Comparison of ENCODE assay signal across 9 mouse cellular contexts in genomic region chr15:25805336-25806110, GRCm38 (mm10). TPM values are rescaled to one million over a fixed set of nuclear protein-coding genes. Genes with fewer than 3 reads are reported as not detected.
DNase-seq lines count a peak whose midpoint lies in the region; ATAC-seq and TF ChIP-seq lines count a peak whose summit lies in the region.
"Had no signal": no experiment of that assay in that cellular context is flagged by ENCODE, and none has a peak within 500 bp of the region (broad histone marks: within the 10 kb centered on the region; RNA-seq: fewer than 3 reads in every experiment).

No protein-coding gene starts in this region.

- H3K36me3 ChIP-seq in C2C12 (ENCODE audit: control insufficient read depth, insufficient read depth), result peaks cover 99% of the 10 kb centered on the region
- peaks cover 89% of the 10 kb centered on the region for H3K36me3 ChIP-seq in kidney, embryonic 16.5 days (ENCODE audit: insufficient read depth, low read length)
- peaks cover 39% of the 10 kb centered on the region for H3K36me3 ChIP-seq in liver, embryonic 13.5 days
- H3K36me3 ChIP-seq in stomach, embryonic 15.5 days, result peaks cover 65% of the 10 kb centered on the region

- no peaks in the 10 kb centered on the region for H3K27me3 ChIP-seq in C2C12 (ENCODE audit: control insufficient read depth, insufficient read depth, insufficient read length)
- H3K27me3 ChIP-seq in kidney, embryonic 16.5 days (ENCODE audit: insufficient read depth, low read length), result no peaks in the 10 kb centered on the region
- no peaks in the 10 kb centered on the region for H3K27me3 ChIP-seq in liver, embryonic 13.5 days
- H3K27me3 ChIP-seq in stomach, embryonic 15.5 days (replicated peaks), result no peaks in the 10 kb centered on the region
- H3K27me3 ChIP-seq: embryonic facial prominence, embryonic 12.5 days had no signal

- H3K27ac ChIP-seq in kidney, embryonic 16.5 days (ENCODE audit: low read length), result no peak overlapping the region
- H3K27ac ChIP-seq in liver, embryonic 13.5 days, result no peak overlapping the region
- no peak overlapping the region for H3K27ac ChIP-seq in stomach, embryonic 15.5 days
- H3K27ac ChIP-seq: embryonic facial prominence, embryonic 12.5 days had no signal

- WGBS in kidney, embryonic 16.5 days, result 80% methylated on average over 21 of the region's 21 CpGs
- WGBS in liver, embryonic 13.5 days (ENCODE audit: insufficient replicate concordance), result 71% methylated on average over 21 of the region's 21 CpGs
- WGBS in stomach, embryonic 15.5 days, result 80% methylated on average over 21 of the region's 21 CpGs

- peaks cover 2% of the 10 kb centered on the region; the same call in 1 of the 2 replicates for H3K4me1 ChIP-seq in kidney, embryonic 16.5 days (ENCODE audit: insufficient read depth, low read length)
- H3K4me1 ChIP-seq in liver, embryonic 13.5 days (replicated peaks), result no peaks in the 10 kb centered on the region
- no peaks in the 10 kb centered on the region for H3K4me1 ChIP-seq in stomach, embryonic 15.5 days
- H3K4me1 ChIP-seq: embryonic facial prominence, embryonic 12.5 days had no signal

- H3K4me2 ChIP-seq in kidney, embryonic 16.5 days (replicated peaks; ENCODE audit: low read depth, low read length), result no peak overlapping the region
- H3K4me2 ChIP-seq in liver, embryonic 13.5 days, result no peak overlapping the region
- H3K4me2 ChIP-seq in stomach, embryonic 15.5 days, result no peak overlapping the region
- H3K4me2 ChIP-seq: embryonic facial prominence, embryonic 12.5 days had no signal

- no peaks in the 10 kb centered on the region for H3K9me3 ChIP-seq in kidney, embryonic 16.5 days (ENCODE audit: low read length)
- no peaks in the 10 kb centered on the region for H3K9me3 ChIP-seq in liver, embryonic 13.5 days (replicated peaks)
- no peaks in the 10 kb centered on the region for H3K9me3 ChIP-seq in stomach, embryonic 15.5 days
- H3K9me3 ChIP-seq: embryonic facial prominence, embryonic 12.5 days had no signal

- no peak overlapping the region for H3K4me3 ChIP-seq in C2C12 (ENCODE audit: insufficient read depth, poor library complexity, severe bottlenecking)
- H3K4me3 ChIP-seq in kidney, embryonic 16.5 days (ENCODE audit: low read length), result no peak overlapping the region
- H3K4me3 ChIP-seq in liver, embryonic 13.5 days (replicated peaks), result no peak overlapping the region
- H3K4me3 ChIP-seq in stomach, embryonic 15.5 days (replicated peaks), result no peak overlapping the region
- H3K4me3 ChIP-seq: embryonic facial prominence, embryonic 12.5 days had no signal

- peak; percentile 94 for TF ChIP-seq CTCF in C2C12 (IDR thresholded peaks at IDR 0.05; ENCODE audit: control insufficient read depth, insufficient read depth, insufficient read length)

- H3K79me2 ChIP-seq in C2C12 (ENCODE audit: control insufficient read depth, insufficient read depth), result peaks cover 5% of the 10 kb centered on the region

- H3ac ChIP-seq in C2C12 (ENCODE audit: control insufficient read depth, insufficient read length, low read depth), result no peak overlapping the region

- peak; percentile 7; the same call in 1 of the 2 replicates for ATAC-seq in kidney, embryonic 16.5 days (ENCODE audit: low FRiP score, low TSS enrichment)
- no peak; the same call in 1 of the 2 replicates for ATAC-seq in liver, embryonic 13.5 days (ENCODE audit: low read depth)
- ATAC-seq in stomach, embryonic 15.5 days (ENCODE audit: insufficient read depth, low FRiP score, low read depth), result peak; percentile 45

- H3K9ac ChIP-seq in kidney, embryonic 16.5 days (replicated peaks; ENCODE audit: low read length), result no peak overlapping the region
- H3K9ac ChIP-seq in liver, embryonic 13.5 days, result no peak overlapping the region
- H3K9ac ChIP-seq in stomach, embryonic 15.5 days, result no peak overlapping the region
- H3K9ac ChIP-seq: embryonic facial prominence, embryonic 12.5 days had no signal

- DNase-seq in adrenal gland, adult 2 months, result peak; percentile 72
- DNase-seq in embryo, embryonic 11 days, result peak; percentile 70
- peak; percentile 53 for DNase-seq in heart, adult 8-10 months (ENCODE audit: low spot score)
- peak; percentile 17 for DNase-seq in liver, embryonic 13.5 days
- peak; percentile 46 to 71 for DNase-seq in natural killer cell, adult 2 months (ENCODE audit: low spot score in 2 of 2)

- H3K79me3 ChIP-seq in C2C12 (ENCODE audit: low read depth), result no peaks in the 10 kb centered on the region

TF ChIP-seq in C2C12, 6 proteins besides CTCF, POLR2A, EP300 and RAD21:
- TF ChIP-seq CEBPB (IDR thresholded peaks at IDR 0.05; ENCODE audit: low read depth) (no peak), MYOG (IDR thresholded peaks at IDR 0.05; ENCODE audit: control insufficient read depth, extremely low read depth, insufficient read length) (no peak)

RNA-seq across cellular contexts. Expression of gene Retreg1, which starts 37.5 kb away (rescaled TPM):
- 32.8 TPM for polyA plus RNA-seq in C2C12 (2012; fragmentation: generic; extraction: Trizol)
- 10 to 100 TPM; 31.1 to 40.7 TPM for total RNA-seq in adrenal gland, adult 2 months (2021)
- polyA plus RNA-seq in adrenal gland, adult 2 months (2012; rRNA removed), result 8.9 and 16.4 TPM in 2 replicates
- 100 to 1,000 TPM; 197 to 344 (median 283) TPM for total RNA-seq in heart, adult 8-10 months (2022)
- polyA plus RNA-seq in kidney, embryonic 16.5 days (2015; fragmentation: Nextera tagmentation; extraction: Ambion mirVana), result 21.5 and 22.0 TPM in 2 replicates
- 1.4 and 2.6 TPM in 2 replicates for polyA plus RNA-seq in liver, embryonic 13.5 days (2015; fragmentation: Nextera tagmentation; extraction: Ambion mirVana)
- 13.7 and 17.0 TPM in 2 replicates for polyA plus RNA-seq in stomach, embryonic 15.5 days (2015; fragmentation: Nextera tagmentation; extraction: Ambion mirVana)

Comparison
In these comparisons a context has a peak if more than half of its experiments do, and no peak if none do; other contexts are left out.
1. DNase-seq: peak in every context shown above with its lines; median percentile 72 in adrenal gland, adult 2 months; 70 in embryo, embryonic 11 days; 58 in natural killer cell, adult 2 months; 53 in heart, adult 8-10 months; 17 in liver, embryonic 13.5 days.